Mouse (Mus musculus): ENCODE results near the gene Mosmo.

Gene Mosmo

GRCm38 (mm10) chr7:120767369-120767768, 90.0 kb downstream of the Mosmo start:
- DNase-seq (ENCODE audit: low read depth, low spot score): no peak

DNA sequence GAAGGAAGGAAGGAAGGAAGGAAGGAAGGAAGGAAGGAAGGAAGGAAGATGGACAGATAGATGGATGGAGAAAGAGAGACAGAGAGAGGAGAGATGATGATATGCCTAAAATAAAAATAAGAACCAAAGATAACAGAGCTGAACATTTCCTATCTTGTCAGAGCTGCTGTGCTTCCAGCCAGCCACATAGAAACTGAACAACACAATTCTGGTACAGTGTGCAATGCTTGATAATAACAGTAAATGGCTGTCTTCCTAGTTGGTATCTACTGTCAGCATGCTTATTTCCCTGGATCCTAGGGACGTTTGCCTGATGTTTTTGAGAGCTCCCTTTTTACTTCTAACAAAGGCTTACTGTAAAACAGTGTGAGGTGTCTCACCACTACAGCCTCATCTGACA, 94.0 kb downstream of the Mosmo start:
- no peak for DNase-seq (ENCODE audit: low read depth, low spot score)

- DNase-seq (ENCODE audit: low read depth, low spot score): no peak
These were observed 100.6 kb downstream of the Mosmo start for GRCm38 (mm10) chr7:120778012-120778411.
